Mouse (Mus musculus) forebrain, embryonic 14.5 days (tissue): ENCODE results near the gene Ifnar1. TPM values are rescaled to one million over a fixed set of nuclear protein-coding genes. Genes with fewer than 3 reads are reported as not detected.

ENCODE experiments used
- ATAC-seq: fragments of 200-750 bp; cut with Nextera tagmentation; 2 replicates; pipeline ENCODE4 v1.8.0; 2017; ENCODE audit warnings: mild to moderate bottlenecking, moderate library complexity
- DNase-seq: peaks from one replicate; pipeline ENCODE4 v3.0.0-alpha.2; 2015; ENCODE audit warnings: low spot score
- H3K27ac ChIP-seq: fragments of 300-500 bp; sonication (generic); 2 replicates; pipeline ENCODE4 v1.5.1; 2014; ENCODE audit warnings: low read depth, mild to moderate bottlenecking, control low read depth, low read length, moderate library complexity
- H3K27me3 ChIP-seq: fragments of 300-500 bp; sonication (generic); replicated peaks from 2 replicates; pipeline ENCODE4 v1.6.1; 2014; ENCODE audit warnings: low read length, control low read depth, mixed read lengths; ENCODE audit not compliant: control insufficient read depth, insufficient read depth
- H3K36me3 ChIP-seq: fragments of 300-500 bp; sonication (generic); 2 replicates; pipeline ENCODE4 v1.6.1; 2014; ENCODE audit warnings: low read length, control low read depth; ENCODE audit not compliant: control insufficient read depth, insufficient read depth
- H3K4me1 ChIP-seq: fragments of 300-500 bp; sonication (generic); 2 replicates; pipeline ENCODE4 v1.6.1; 2014; ENCODE audit warnings: antibody characterized with exemption, low read length, control low read depth; ENCODE audit not compliant: control insufficient read depth, insufficient read depth
- H3K4me2 ChIP-seq: fragments of 300-500 bp; sonication (generic); 2 replicates; pipeline ENCODE4 v1.6.1; 2014; ENCODE audit warnings: mild to moderate bottlenecking, control low read depth, low read length
- H3K4me3 ChIP-seq: fragments of 300-500 bp; sonication (generic); 2 replicates; pipeline ENCODE4 v1.5.1; 2014; ENCODE audit warnings: low read depth, low read length, control low read depth
- H3K9ac ChIP-seq: fragments of 300-500 bp; sonication (generic); 2 replicates; pipeline ENCODE4 v1.6.1; 2014; ENCODE audit warnings: mild to moderate bottlenecking, low read length, control low read depth, moderate library complexity
- H3K9me3 ChIP-seq: fragments of 300-500 bp; sonication (generic); replicated peaks from 2 replicates; pipeline ENCODE4 v1.6.1; 2016; ENCODE audit warnings: low read length, control low read depth, mixed read lengths; ENCODE audit not compliant: control insufficient read depth
- WGBS: fragments of 180-500 bp; shearing (Covaris S2); extraction: QIAGEN DNeasy Blood & Tissue Kit; methylation state at CpG from one replicate; pipeline ENCODE4 v1.1.7; 2014; 5-methylcytosine and 5-hydroxymethylcytosine counted together
- polyA plus RNA-seq: library from polyadenylated mRNA; unstranded; fragments of >200 nt; fragmentation: Nextera tagmentation; extraction: Ambion mirVana; gene quantifications from 2 replicates; pipeline ENCODE4 v1.2.1, GENCODE M21; 2014

Ifnar1 gene
- polyA plus RNA-seq, 1 experiment from 2014 or later: 40.4 TPM

DNA sequence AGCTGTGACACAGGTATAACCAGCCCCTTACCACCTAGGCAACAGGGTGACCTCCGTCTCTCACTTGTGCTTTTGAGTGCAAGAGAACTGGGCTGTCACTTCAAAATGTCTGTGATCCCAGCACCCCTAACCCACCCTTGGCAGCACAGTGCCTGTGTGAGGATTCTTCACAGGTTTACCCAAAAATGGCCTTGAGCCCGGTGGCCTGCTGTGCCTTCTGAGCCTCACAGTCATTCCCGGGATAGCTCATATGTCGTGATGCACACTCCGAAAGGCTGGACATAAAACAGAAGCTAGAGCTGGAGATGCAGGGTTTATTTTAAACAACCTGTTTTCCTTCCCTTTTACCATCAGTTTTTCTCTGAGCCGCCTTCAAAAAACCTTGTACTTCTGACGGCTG, 19.7 kb downstream of the Ifnar1 start:
- H3K4me3 ChIP-seq: no peak overlapping the region
- no peaks in the 10 kb centered on the region for H3K27me3 ChIP-seq
- ATAC-seq (no peak), DNase-seq (no peak)
- 98% methylated on average over 7 of the region's 7 CpGs for WGBS
- no peak overlapping the region for H3K9ac ChIP-seq
- peaks cover 78% of the 10 kb centered on the region for H3K36me3 ChIP-seq
- no peak overlapping the region for H3K27ac ChIP-seq
- H3K9me3 ChIP-seq: no peaks in the 10 kb centered on the region
- no peak overlapping the region for H3K4me2 ChIP-seq
- no peaks in the 10 kb centered on the region for H3K4me1 ChIP-seq

DNA sequence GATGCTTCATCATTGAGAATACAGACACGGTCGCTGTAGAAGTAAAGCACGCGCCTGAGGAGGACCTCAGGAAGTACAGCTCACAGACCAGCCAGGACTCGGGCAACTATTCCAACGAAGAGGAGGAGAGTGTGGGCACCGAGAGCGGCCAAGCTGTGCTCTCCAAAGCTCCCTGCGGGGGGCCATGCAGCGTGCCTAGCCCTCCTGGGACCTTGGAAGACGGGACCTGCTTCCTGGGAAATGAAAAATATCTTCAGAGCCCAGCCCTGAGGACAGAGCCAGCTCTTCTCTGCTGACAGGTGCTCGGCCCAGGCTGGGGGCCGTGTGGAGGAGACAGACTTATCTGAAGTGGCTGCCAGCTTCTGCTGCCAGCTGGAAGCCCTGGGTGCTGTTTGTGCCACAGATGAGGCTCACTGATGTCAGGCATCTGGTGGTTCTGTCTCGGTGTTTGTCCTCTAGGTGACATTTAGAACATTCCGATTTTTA, 20.1 kb downstream of the Ifnar1 start:
- no peaks in the 10 kb centered on the region for H3K4me1 ChIP-seq
- H3K4me3 ChIP-seq: no peak overlapping the region
- peaks cover 76% of the 10 kb centered on the region for H3K36me3 ChIP-seq
- no peak overlapping the region for H3K27ac ChIP-seq
- no peaks in the 10 kb centered on the region for H3K9me3 ChIP-seq
- ATAC-seq: no peak
- 84% methylated on average over 15 of the region's 15 CpGs for WGBS
- H3K9ac ChIP-seq: no peak overlapping the region
- no peak overlapping the region for H3K4me2 ChIP-seq
- peak; percentile 23 for DNase-seq
- no peaks in the 10 kb centered on the region for H3K27me3 ChIP-seq

GRCm38 (mm10) chr16:91506396-91506795, 21.4 kb downstream of the Ifnar1 start:
- Histone ChIP-seq H3K9ac (no peak overlapping the region), H3K36me3 (peaks cover 64% of the 10 kb centered on the region), H3K4me2 (no peak overlapping the region), H3K4me3 (no peak overlapping the region), H3K27ac (no peak overlapping the region), H3K4me1 (no peaks in the 10 kb centered on the region), H3K9me3 (no peaks in the 10 kb centered on the region), H3K27me3 (no peaks in the 10 kb centered on the region)
- ATAC-seq (no peak), DNase-seq (no peak)
- WGBS: 93% methylated on average over 12 of the region's 12 CpGs

DNA sequence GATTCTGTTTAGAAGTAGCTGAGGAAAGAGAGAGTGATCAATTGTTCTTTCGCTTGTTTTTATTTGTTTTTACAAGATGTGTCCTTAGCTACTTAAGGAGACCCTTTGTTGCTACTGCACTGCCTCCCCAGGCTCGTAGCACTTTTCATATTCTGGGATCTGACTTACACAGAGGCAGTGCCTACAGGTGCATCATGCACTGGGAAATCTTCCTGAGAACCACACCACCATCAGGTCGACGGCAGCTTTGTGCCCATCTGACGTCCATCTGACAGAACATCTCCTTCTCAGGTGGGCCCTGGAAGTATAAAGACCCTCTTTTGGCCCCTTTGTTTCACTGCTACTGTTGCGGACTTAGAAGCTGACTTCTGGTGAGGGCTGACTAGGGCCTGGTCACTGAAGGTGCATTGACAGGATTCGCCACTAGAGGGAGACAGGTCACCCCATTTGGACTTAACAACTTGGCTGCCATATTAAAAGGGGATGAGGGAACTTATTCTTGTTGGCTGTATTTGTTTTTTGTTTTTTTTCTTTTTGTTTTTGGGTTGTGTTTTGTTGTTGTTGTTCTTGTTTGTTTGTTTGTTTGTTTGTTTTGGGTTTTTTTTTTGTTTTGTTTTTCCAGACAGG, 27.2 kb downstream of the Ifnar1 start:
- peaks cover 13% of the 10 kb centered on the region for H3K36me3 ChIP-seq
- H3K4me3 ChIP-seq: no peak overlapping the region
- DNase-seq: peak; percentile 86
- peak; percentile 71; the same call in 1 of the 2 replicates for ATAC-seq
- H3K9ac ChIP-seq: no peak overlapping the region
- H3K4me2 ChIP-seq: no peak overlapping the region
- no peaks in the 10 kb centered on the region for H3K4me1 ChIP-seq
- WGBS: 29% methylated on average over 7 of the region's 7 CpGs
- H3K27ac ChIP-seq: no peak overlapping the region
- H3K9me3 ChIP-seq: no peaks in the 10 kb centered on the region
- no peaks in the 10 kb centered on the region for H3K27me3 ChIP-seq

GRCm38 (mm10) chr16:91513099-91513498, 28.1 kb downstream of the Ifnar1 start:
- no peak overlapping the region for H3K4me3 ChIP-seq
- DNase-seq (no peak), ATAC-seq (no peak)
- no peak overlapping the region for H3K4me2 ChIP-seq
- H3K27me3 ChIP-seq: no peaks in the 10 kb centered on the region
- peaks cover 7% of the 10 kb centered on the region; the same call in 1 of the 2 replicates for H3K36me3 ChIP-seq
- WGBS: 87% methylated on average over 6 of the region's 6 CpGs
- H3K4me1 ChIP-seq: no peaks in the 10 kb centered on the region
- H3K9ac ChIP-seq: no peak overlapping the region
- H3K27ac ChIP-seq: no peak overlapping the region
- H3K9me3 ChIP-seq: no peaks in the 10 kb centered on the region

GRCm38 (mm10) chr16:91517020-91517419, 32.0 kb downstream of the Ifnar1 start:
- ATAC-seq: no peak
- H3K9me3 ChIP-seq: no peaks in the 10 kb centered on the region
- WGBS: 88% methylated on average over 7 of the region's 7 CpGs
- H3K36me3 ChIP-seq: no peaks in the 10 kb centered on the region
- H3K4me3 ChIP-seq: no peak overlapping the region
- no peak for DNase-seq
- H3K4me2 ChIP-seq: no peak overlapping the region
- H3K27me3 ChIP-seq: no peaks in the 10 kb centered on the region
- H3K27ac ChIP-seq: no peak overlapping the region
- no peaks in the 10 kb centered on the region for H3K4me1 ChIP-seq
- H3K9ac ChIP-seq: no peak overlapping the region

GRCm38 (mm10) chr16:91522040-91522439, 37.0 kb downstream of the Ifnar1 start:
- Histone ChIP-seq H3K9ac (no peak overlapping the region), H3K9me3 (no peaks in the 10 kb centered on the region), H3K4me2 (no peak overlapping the region), H3K36me3 (no peaks in the 10 kb centered on the region), H3K4me1 (no peaks in the 10 kb centered on the region), H3K27me3 (no peaks in the 10 kb centered on the region), H3K4me3 (no peak overlapping the region), H3K27ac (no peak overlapping the region)
- ATAC-seq: no peak
- DNase-seq: no peak
- 83% methylated on average over 5 of the region's 5 CpGs for WGBS

DNA sequence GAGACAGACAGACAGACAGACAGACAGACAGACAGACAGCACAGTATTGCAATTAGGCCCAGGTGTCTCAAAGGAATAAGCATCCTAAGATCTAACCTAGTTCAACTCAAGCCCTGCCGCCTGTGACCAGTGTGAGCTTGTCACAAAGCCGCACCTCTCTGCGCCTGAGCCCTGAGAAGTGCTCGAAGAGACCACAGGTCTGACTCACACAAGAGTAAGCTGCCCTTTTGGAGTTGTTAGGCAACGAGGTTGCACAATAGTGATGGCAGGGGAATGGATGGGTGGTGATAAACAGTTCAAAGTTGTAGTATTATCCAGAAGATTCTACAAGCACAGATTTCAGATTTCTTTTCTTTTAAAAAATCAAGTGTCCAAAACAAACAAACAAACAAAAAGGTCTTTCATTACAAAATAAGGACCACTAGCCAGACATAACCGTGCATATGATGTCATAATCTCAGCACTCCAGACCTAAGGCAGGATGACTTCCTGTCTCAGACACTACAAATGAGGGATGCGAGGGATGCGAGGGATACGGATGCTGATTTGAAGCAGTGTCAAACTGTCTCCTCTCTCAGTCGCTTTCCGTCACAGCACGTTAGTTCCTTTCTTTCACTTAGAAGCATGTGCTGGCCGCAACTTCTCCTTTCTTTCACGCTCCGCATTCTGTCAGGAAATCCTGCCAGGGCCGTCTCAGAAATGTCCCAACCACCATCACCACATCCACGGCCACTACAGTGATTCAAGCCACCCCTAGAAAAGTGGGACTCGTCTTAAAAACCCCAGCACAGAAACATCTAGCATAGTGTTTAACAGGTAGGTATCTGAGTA, 37.7 kb downstream of the Ifnar1 start:
- ATAC-seq: no peak
- no peaks in the 10 kb centered on the region for H3K27me3 ChIP-seq
- no peak overlapping the region for H3K27ac ChIP-seq
- no peaks in the 10 kb centered on the region for H3K9me3 ChIP-seq
- H3K4me3 ChIP-seq: no peak overlapping the region
- WGBS: 82% methylated on average over 18 of the region's 18 CpGs
- H3K4me1 ChIP-seq: no peaks in the 10 kb centered on the region
- no peak overlapping the region for H3K9ac ChIP-seq
- no peaks in the 10 kb centered on the region for H3K36me3 ChIP-seq
- no peak overlapping the region for H3K4me2 ChIP-seq
- DNase-seq: no peak

DNA sequence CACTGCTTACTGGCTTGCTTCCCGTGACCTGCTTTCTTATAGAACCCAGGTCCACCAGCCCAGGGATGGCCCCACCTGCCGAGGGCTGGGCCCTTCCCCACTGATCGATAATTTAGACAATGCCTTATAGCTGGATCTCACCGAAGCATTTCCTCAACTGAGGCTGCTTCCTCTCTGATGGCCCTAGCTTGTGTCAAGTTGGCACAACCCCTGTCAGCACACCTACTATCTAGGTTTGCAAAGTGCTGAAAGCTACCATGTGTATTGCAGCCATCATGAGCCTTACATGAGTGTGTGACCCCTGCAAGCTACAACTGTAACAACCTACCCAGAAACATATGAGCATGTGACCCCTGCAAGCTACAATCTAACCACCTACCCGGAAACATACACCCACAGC, 39.2 kb downstream of the Ifnar1 start:
- no peak for ATAC-seq
- H3K27ac ChIP-seq: no peak overlapping the region
- WGBS: 92% methylated on average over 5 of the region's 5 CpGs

More for the DNA sequence above, 39.2 kb downstream of the Ifnar1 start:
- H3K36me3 ChIP-seq: no peaks in the 10 kb centered on the region
- no peak overlapping the region for H3K9ac ChIP-seq
- no peak overlapping the region for H3K4me3 ChIP-seq
- H3K9me3 ChIP-seq: no peaks in the 10 kb centered on the region
- no peak for DNase-seq
- no peaks in the 10 kb centered on the region for H3K27me3 ChIP-seq
- H3K4me1 ChIP-seq: no peaks in the 10 kb centered on the region
- no peak overlapping the region for H3K4me2 ChIP-seq
